Mouse (Mus musculus) hindbrain, embryonic 16.5 days (tissue): Measurements from ENCODE around the gene Pkhd1. TPM values are rescaled to one million over a fixed set of nuclear protein-coding genes. Genes with fewer than 3 reads are reported as not detected.
"Not testable (repeated sequence)": the region's sequence is repeated elsewhere in the genome, so short reads cannot be mapped to it uniquely, and the experiment has no call there.

Experiments
- ATAC-seq: fragments of 200-750 bp; cut with Nextera tagmentation; 2 replicates; pipeline ENCODE4 v1.8.0; 2017; ENCODE audit warnings: moderate TSS enrichment, moderate library complexity
- H3K27ac ChIP-seq: fragments of 300-500 bp; sonication (generic); 2 replicates; pipeline ENCODE4 v1.5.1; 2014; ENCODE audit warnings: low read depth, mild to moderate bottlenecking, control low read depth, low read length, moderate library complexity
- H3K27me3 ChIP-seq: fragments of 300-500 bp; sonication (generic); replicated peaks from 2 replicates; pipeline ENCODE4 v1.6.1; 2014; ENCODE audit warnings: low read length; ENCODE audit not compliant: control insufficient read depth, insufficient read depth
- H3K36me3 ChIP-seq: fragments of 300-500 bp; sonication (generic); 2 replicates; pipeline ENCODE4 v1.6.1; 2014; ENCODE audit warnings: mild to moderate bottlenecking, low read length, moderate library complexity, mixed read lengths; ENCODE audit not compliant: control insufficient read depth, insufficient read depth
- H3K4me1 ChIP-seq: fragments of 300-500 bp; sonication (generic); 2 replicates; pipeline ENCODE4 v1.6.1; 2014; ENCODE audit warnings: low read depth, low read length; ENCODE audit not compliant: control insufficient read depth, insufficient read depth
- H3K4me2 ChIP-seq: fragments of 300-500 bp; sonication (generic); 2 replicates; pipeline ENCODE4 v1.6.1; 2014; ENCODE audit warnings: mild to moderate bottlenecking, low read length, control low read depth, moderate library complexity
- H3K4me3 ChIP-seq: fragments of 300-500 bp; sonication (generic); 2 replicates; pipeline ENCODE4 v1.5.1; 2014; ENCODE audit warnings: mild to moderate bottlenecking, low read length, control low read depth, moderate library complexity
- H3K9ac ChIP-seq: fragments of 300-500 bp; sonication (generic); 2 replicates; pipeline ENCODE4 v1.6.1; 2014; ENCODE audit warnings: low read depth, mild to moderate bottlenecking, control low read depth, low read length, moderate library complexity
- H3K9me3 ChIP-seq: fragments of 300-500 bp; sonication (generic); 2 replicates; pipeline ENCODE4 v1.6.1; 2014; ENCODE audit warnings: mild to moderate bottlenecking, low read length, moderate library complexity; ENCODE audit not compliant: control insufficient read depth
- WGBS: fragments of 180-500 bp; shearing (Covaris S2); extraction: QIAGEN DNeasy Blood & Tissue Kit; methylation state at CpG from one replicate; pipeline ENCODE4 v1.1.7; 2014; 5-methylcytosine and 5-hydroxymethylcytosine counted together
- polyA plus RNA-seq: library from polyadenylated mRNA; unstranded; fragments of >200 nt; fragmentation: Nextera tagmentation; extraction: Ambion mirVana; gene quantifications from 2 replicates; pipeline ENCODE4 v1.2.1, GENCODE M21; 2015

Gene Pkhd1
- polyA plus RNA-seq, 1 experiment from 2014 or later = 0.01 TPM

DNA sequence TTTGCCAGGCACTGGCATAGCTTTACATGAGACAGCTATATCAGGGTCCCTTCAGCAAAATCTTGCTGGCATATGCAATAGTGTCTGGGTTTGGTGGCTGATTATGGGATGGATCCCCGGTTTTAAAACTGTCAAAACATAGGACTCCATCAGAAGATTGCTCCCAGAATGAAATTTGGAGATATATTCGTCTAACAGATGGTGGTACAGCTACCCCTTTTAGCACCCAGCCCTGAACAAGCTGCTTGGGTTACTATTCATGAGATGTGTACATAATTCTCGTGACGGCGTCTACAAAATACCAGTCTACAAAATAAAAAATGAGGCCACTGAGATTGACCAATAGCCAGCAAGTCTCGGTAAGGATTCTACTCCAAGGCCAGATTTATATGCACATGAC, 147.5 kb downstream of the Pkhd1 start:
- H3K9ac ChIP-seq = no peak overlapping the region
- H3K27me3 ChIP-seq = no peaks in the 10 kb centered on the region
- no peaks in the 10 kb centered on the region for H3K9me3 ChIP-seq
- H3K36me3 ChIP-seq = no peaks in the 10 kb centered on the region
- 82% methylated on average over 6 of the region's 6 CpGs for WGBS
- H3K4me3 ChIP-seq = no peak overlapping the region
- H3K4me2 ChIP-seq = no peak overlapping the region
- H3K27ac ChIP-seq = no peak overlapping the region
- no peak for ATAC-seq
- no peaks in the 10 kb centered on the region for H3K4me1 ChIP-seq

DNA sequence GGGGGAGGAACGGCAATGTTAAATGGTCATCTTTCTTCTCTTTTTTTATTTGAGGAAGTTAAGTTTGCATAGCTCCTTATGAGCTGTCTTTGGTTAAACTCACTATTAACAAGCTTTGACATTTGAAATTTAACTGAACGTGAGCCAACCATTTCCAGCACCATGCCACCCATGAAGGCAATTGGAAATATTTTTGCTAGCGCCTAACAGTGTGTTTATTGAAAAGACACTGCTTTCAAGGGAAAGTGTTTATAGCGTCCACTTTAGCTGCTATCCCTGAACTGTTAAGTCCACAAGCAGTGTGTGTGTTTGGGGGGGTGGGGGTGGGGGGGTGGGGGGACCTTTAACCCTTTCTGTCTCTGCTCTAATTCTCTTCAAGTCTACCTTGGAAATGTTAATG, 151.4 kb downstream of the Pkhd1 start:
- H3K9ac ChIP-seq = no peak overlapping the region
- no peaks in the 10 kb centered on the region for H3K4me1 ChIP-seq
- H3K27me3 ChIP-seq = no peaks in the 10 kb centered on the region
- no peak overlapping the region for H3K4me3 ChIP-seq
- no peak overlapping the region for H3K4me2 ChIP-seq
- 73% methylated on average over 4 of the region's 4 CpGs for WGBS
- H3K9me3 ChIP-seq = no peaks in the 10 kb centered on the region
- no peak overlapping the region for H3K27ac ChIP-seq
- no peak for ATAC-seq
- no peaks in the 10 kb centered on the region for H3K36me3 ChIP-seq

DNA sequence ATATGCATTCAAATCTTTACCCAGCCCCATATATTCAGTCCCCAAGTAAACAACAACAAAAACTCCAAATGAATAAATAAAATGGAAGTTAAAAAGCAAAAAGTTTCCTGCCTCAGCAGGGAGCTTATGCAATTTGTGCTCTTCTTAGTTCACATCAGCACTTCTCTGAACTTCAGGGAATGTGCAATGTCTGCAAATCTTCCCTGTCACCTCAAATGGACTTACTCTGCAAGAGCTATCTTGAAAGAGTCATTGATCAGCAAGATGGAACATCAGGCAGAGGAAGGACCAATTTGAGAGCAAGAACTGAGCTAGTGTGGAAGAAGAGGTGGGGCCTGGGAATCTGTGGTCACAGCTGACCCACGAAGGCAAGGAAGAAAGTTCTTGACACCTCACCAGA, 163.2 kb downstream of the Pkhd1 start:
- no peak overlapping the region for H3K9ac ChIP-seq
- no peak overlapping the region for H3K4me3 ChIP-seq
- H3K4me1 ChIP-seq = no peaks in the 10 kb centered on the region
- H3K36me3 ChIP-seq = no peaks in the 10 kb centered on the region
- no peaks in the 10 kb centered on the region for H3K9me3 ChIP-seq
- H3K4me2 ChIP-seq = no peak overlapping the region
- ATAC-seq = no peak
- no peaks in the 10 kb centered on the region; the same call in 1 of the 2 replicates for H3K27me3 ChIP-seq
- no peak overlapping the region for H3K27ac ChIP-seq
- WGBS = 78% methylated on average over 1 of the region's 1 CpGs

DNA sequence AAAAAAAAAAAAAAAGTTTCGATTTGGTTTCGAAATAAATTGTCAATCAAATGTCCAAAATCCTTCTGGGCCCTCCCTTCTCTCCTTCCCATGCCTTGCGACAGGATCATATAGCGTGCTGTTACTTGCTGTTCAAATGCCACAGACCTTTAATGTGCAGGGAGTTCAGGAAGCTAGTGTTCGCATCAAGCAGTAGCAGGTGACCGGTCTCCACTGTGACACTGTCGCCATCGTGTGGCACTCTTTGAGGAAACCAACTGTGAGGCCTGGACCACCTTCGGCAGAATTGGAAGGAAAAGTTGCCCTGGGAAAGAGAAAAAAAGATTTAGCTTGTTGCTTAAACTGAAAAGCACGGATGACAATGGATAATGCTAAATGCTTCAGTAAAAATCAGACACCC, 167.8 kb downstream of the Pkhd1 start:
- Histone ChIP-seq H3K4me3 (no peak overlapping the region), H3K27me3 (no peaks in the 10 kb centered on the region; the same call in 1 of the 2 replicates), H3K27ac (no peak overlapping the region), H3K4me2 (no peak overlapping the region), H3K36me3 (no peaks in the 10 kb centered on the region), H3K9me3 (no peaks in the 10 kb centered on the region), H3K9ac (no peak overlapping the region), H3K4me1 (no peaks in the 10 kb centered on the region)
- 23% methylated on average over 10 of the region's 10 CpGs for WGBS
- peak; percentile 92 for ATAC-seq

DNA sequence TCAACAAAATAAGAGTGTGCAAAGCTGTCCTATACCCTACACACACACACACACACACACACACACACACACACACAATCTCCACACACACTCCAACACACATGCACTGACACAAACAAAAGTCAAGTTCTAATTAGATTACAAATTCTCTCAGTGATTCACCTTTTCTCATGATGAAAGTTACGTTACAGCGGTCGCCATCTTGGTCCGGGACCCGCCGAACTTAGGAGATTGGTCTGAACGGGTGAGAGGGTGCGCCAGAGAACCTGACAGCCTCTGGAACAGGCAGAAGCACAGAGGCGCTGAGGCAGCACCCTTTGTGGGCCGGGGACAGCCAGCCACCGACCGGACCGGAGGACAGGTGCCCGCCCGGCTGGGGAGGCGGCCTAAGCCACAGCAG, 185.8 kb downstream of the Pkhd1 start:
- H3K27ac ChIP-seq, H3K4me2 ChIP-seq, H3K9ac ChIP-seq, H3K27me3 ChIP-seq, H3K4me1 ChIP-seq, H3K4me3 ChIP-seq, H3K9me3 ChIP-seq, H3K36me3 ChIP-seq, ATAC-seq: not testable (repeated sequence)
- 92% methylated on average over 16 of the region's 16 CpGs for WGBS

DNA sequence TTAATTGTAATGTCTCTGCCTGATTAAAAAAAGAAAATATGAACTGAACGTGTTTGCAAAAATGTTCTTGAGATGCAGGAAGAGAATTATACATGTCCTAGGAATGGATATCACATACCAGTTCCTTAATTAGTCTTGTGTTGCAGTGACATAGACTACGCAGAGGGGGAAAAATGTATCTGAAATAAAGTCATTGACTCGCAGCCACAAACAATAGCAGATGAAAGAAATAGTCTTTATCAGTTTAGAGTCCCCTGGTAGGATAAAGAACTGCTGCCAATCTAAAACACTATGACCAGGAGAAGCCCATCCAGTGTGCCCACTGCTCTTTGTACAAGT, 188.8 kb downstream of the Pkhd1 start:
- no peak overlapping the region for H3K4me3 ChIP-seq
- H3K27ac ChIP-seq = no peak overlapping the region
- peaks cover 6% of the 10 kb centered on the region; the same call in 1 of the 2 replicates for H3K4me1 ChIP-seq
- WGBS = 58% methylated on average over 3 of the region's 3 CpGs
- ATAC-seq = peak; percentile 49
- H3K9ac ChIP-seq = no peak overlapping the region
- H3K27me3 ChIP-seq = no peaks in the 10 kb centered on the region
- H3K4me2 ChIP-seq = peak overlapping the region; percentile 53
- H3K36me3 ChIP-seq = no peaks in the 10 kb centered on the region
- no peaks in the 10 kb centered on the region for H3K9me3 ChIP-seq

DNA sequence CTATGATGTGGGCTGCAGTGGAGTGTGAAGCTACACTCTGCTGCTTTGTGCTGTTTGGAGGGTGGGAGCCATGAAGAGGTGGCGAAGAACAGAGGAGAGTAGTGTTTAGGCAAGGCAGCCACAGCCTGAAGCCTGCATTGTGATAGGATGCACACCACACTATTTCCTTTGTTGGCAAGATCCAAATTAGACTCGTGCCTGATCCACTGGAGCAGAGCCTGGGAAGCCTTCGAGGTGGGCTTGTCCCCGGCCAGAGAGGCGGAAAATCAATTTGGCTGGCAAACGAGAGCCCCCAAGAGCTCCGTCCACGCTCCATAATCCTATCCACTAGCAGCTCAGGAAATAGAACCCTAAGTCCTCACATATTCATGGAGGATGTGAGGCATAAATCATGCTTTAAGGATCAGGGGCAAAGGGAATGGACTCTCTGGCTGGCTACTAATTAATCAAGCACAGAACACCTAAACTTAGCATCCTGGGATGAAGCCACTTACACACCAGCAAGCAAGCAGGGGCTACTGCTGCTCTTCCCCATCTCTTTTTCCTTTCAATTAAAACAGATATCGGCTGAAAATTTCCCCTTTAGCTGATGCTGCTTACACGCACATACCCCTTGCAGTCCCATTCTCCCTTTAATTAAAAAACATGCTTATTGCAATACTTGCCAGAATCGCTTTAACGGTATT, 189.4 kb downstream of the Pkhd1 start:
- Histone ChIP-seq H3K4me3 (peak overlapping the region; percentile 25), H3K4me2 (peak overlapping the region; percentile 53), H3K9ac (peak overlapping the region; percentile 38; the same call in 1 of the 2 replicates), H3K9me3 (no peaks in the 10 kb centered on the region), H3K36me3 (no peaks in the 10 kb centered on the region), H3K4me1 (peaks cover 6% of the 10 kb centered on the region; the same call in 1 of the 2 replicates), H3K27me3 (no peaks in the 10 kb centered on the region), H3K27ac (peak overlapping the region; percentile 39)
- 27% methylated on average over 12 of the region's 12 CpGs for WGBS
- ATAC-seq = peak; percentile 97

DNA sequence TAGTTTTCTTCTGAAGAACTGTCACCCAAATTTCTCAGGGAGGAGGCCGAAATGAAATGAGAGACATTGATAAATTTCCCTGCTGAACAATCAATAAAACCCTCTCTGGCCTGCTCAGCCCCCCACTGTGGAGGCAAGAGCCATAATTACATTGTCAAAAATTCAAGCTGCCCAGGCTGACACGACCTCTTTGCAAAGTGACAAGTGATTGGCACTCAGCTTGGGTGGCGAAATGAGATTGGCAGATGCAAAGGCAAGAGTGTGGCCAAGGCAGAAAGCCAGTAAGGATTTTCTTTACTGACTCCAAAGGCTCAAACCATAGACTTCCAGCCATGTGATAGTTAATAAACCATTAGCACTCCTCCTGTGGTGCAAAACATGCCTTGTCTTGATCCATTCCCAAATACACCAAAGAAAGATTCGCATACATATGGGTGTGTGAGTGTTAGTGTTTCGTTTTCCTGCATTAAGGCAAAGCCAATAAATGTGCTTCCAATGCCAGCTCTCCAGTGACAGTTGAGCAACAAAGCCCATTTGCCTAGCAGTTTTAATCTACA, 208.4 kb downstream of the Pkhd1 start:
- no peak; the same call in 1 of the 2 replicates for ATAC-seq
- WGBS = 32% methylated on average over 5 of the region's 5 CpGs

DNA sequence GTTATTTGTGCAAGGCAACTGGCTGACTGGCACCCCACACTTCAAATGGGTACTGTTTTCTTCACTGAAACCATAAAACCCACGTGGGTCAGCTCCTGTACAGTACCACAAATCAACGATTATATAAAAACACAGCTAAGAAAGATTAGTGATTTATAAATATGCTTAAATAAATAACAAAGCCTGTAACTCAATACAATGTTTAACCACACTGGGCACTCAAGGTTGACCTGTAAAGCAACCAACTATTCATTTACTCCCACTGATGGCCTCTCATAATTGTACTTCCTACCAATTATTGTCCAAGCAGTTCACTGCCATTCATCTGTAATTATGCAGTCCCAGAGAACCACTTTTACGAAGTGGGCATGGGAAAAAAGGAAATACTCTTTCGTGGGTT, 219.5 kb downstream of the Pkhd1 start:
- Histone ChIP-seq H3K9ac (no peak overlapping the region), H3K9me3 (no peaks in the 10 kb centered on the region), H3K27me3 (no peaks in the 10 kb centered on the region), H3K4me3 (no peak overlapping the region), H3K4me1 (no peaks in the 10 kb centered on the region), H3K36me3 (no peaks in the 10 kb centered on the region), H3K4me2 (no peak overlapping the region), H3K27ac (no peak overlapping the region)
- no peak for ATAC-seq
- WGBS = 72% methylated on average over 4 of the region's 4 CpGs

More for the DNA sequence above, 208.4 kb downstream of the Pkhd1 start:
- H3K9ac ChIP-seq = no peak overlapping the region
- H3K27ac ChIP-seq = no peak overlapping the region
- no peaks in the 10 kb centered on the region for H3K36me3 ChIP-seq
- no peaks in the 10 kb centered on the region for H3K27me3 ChIP-seq
- no peak overlapping the region for H3K4me3 ChIP-seq
- no peaks in the 10 kb centered on the region for H3K4me1 ChIP-seq
- H3K4me2 ChIP-seq = no peak overlapping the region
- no peaks in the 10 kb centered on the region for H3K9me3 ChIP-seq
